Mouse (Mus musculus): ENCODE measurements at regions not wholly inside any gene's neighbourhood (a gene's known extent, or its start where the extent isn't known, plus 50 kb on each side); places are given as distances from the start of the nearest gene placed in this dataset.

DNA sequence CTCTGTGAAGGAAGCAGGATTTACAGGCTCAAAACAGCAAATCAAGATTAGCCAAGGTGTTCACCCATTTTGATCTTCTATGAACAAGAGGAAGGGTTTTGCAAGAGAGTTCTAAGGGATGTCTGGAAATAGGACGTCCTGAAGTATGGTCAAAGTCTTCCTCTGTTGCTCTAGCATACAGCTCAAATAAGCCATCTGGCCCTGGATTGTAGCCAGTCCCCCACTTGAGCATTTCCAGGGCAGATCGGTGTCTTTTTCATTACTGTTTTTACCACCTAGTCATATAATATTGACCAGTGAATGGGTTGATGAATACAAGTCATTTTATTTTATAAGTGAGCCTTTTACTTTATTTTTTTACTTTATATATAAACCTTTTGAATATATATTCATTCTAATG lies 113.9 kb downstream of the Rap2a start:
- Histone ChIP-seq H3K9me3 (ENCODE audit: low read length) (no peaks in the 10 kb centered on the region), H3K4me3 (replicated peaks; ENCODE audit: low read length) (no peak overlapping the region), H3K4me1 (replicated peaks; ENCODE audit: low read depth, low read length) (no peaks in the 10 kb centered on the region), H3K36me3 (ENCODE audit: insufficient read depth, low read length) (no peaks in the 10 kb centered on the region), H3K27me3 (ENCODE audit: insufficient read depth, low read length) (no peaks in the 10 kb centered on the region)
- TF ChIP-seq NANOG (IDR thresholded peaks at IDR 0.05; ENCODE audit: borderline replicate concordance, low read length) (no peak), CTCF (conservative IDR thresholded peaks at IDR 0.05; ENCODE audit: low read length) (no peak), POU5F1 (IDR thresholded peaks at IDR 0.05; ENCODE audit: borderline replicate concordance, low read length) (no peak)

DNA sequence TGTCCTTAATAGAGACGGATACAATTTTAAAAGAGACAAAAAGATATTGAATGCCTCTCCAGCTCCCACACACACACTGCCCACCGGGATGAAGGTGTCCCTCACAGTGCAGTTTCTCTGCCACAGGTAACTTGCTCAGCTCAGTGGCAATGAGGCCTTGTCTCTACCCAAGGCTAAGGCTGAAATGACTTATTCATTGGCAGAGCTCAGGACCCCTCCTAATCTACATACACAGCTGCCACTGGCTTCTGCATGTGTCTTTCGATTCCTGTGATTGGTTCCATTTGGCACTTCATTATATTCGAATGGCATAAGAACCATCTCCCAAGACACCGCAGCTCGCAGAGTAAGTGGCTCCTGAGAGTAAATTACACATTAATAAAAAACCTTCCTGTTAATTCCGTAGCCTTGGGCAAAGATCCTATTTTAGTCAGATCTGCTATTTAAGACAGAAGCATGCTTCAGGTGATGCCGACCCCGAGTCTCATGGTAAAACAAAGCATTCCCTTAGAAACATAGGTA lies 122.2 kb downstream of the Rap2a start:
- Histone ChIP-seq H3K4me1 (replicated peaks; ENCODE audit: low read depth, low read length) (no peaks in the 10 kb centered on the region), H3K27me3 (ENCODE audit: insufficient read depth, low read length) (0 out of 2 replicates have a peak, but pooled peaks cover 2% of the 10 kb centered on the region), H3K4me3 (replicated peaks; ENCODE audit: low read length) (no peak overlapping the region), H3K9me3 (ENCODE audit: low read length) (peaks cover 13% of the 10 kb centered on the region; the same call in 1 of the 2 replicates), H3K36me3 (ENCODE audit: insufficient read depth, low read length) (no peaks in the 10 kb centered on the region)
- no peak for TF ChIP-seq NANOG (IDR thresholded peaks at IDR 0.05; ENCODE audit: borderline replicate concordance, low read length)
- no peak for TF ChIP-seq CTCF (conservative IDR thresholded peaks at IDR 0.05; ENCODE audit: low read length)
- TF ChIP-seq POU5F1 (IDR thresholded peaks at IDR 0.05; ENCODE audit: borderline replicate concordance, low read length) = no peak

DNA sequence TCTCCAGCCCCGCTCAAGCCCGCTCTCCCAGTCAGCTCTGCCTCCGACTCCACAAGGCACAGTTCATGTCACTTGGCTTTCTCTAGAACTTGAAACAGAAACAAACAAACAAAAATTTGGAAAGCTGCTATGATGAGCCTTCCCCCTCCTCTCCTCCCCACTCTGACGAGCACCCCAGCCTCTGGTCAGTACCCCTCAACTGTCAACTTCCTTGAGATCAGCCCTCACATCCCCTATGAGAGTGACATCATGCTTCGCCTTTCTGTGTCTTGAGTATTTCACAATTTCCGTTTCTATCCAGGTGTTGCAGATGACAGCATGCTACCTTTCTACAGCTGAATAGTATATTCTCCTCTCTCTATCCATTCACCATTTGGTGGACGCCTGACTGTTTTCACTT lies 123.3 kb downstream of the Rap2a start:
- 0 out of 2 replicates have a peak, but pooled peaks cover 2% of the 10 kb centered on the region for H3K27me3 ChIP-seq (ENCODE audit: insufficient read depth, low read length)
- no peaks in the 10 kb centered on the region for H3K4me1 ChIP-seq (replicated peaks; ENCODE audit: low read depth, low read length)
- H3K9me3 ChIP-seq (ENCODE audit: low read length) = peaks cover 13% of the 10 kb centered on the region; the same call in 1 of the 2 replicates

DNA sequence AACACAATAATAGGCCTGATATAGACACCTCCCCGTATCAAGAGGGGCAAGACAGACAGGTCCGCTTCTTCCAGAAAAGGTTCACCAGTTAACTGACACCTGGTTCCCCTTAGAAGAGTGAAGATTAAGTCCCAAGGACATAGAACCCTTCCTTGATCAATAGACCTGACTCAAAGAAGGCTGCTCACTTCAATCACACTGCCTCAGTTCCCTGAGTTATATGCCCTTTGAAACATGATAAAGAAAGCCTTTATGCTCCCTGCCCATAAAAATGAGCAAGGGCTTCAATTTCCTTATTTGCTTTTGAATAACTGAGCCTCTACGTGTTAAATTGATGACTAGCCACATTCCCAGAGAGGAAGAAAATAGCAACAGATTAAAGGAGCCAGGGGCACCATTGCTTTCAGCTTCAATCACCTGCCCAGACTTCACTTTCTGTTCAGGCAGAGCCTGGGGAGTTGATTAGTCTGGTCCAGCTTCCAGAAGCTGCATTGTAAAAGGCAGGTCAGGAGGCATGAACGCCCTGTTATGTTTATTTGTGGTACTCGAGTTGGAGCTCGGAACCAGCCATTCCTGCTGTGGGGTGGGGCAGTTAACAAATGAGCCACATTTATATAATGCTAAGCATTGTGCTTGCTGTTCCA lies 125.7 kb downstream of the Rap2a start:
- no peaks in the 10 kb centered on the region for H3K36me3 ChIP-seq (ENCODE audit: insufficient read depth, low read length)
- 0 out of 2 replicates have a peak, but pooled peaks cover 2% of the 10 kb centered on the region for H3K27me3 ChIP-seq (ENCODE audit: insufficient read depth, low read length)
- no peaks in the 10 kb centered on the region for H3K4me1 ChIP-seq (replicated peaks; ENCODE audit: low read depth, low read length)
- H3K4me3 ChIP-seq (replicated peaks; ENCODE audit: low read length) = no peak overlapping the region
- TF ChIP-seq CTCF (conservative IDR thresholded peaks at IDR 0.05; ENCODE audit: low read length) = no peak
- TF ChIP-seq POU5F1 (IDR thresholded peaks at IDR 0.05; ENCODE audit: borderline replicate concordance, low read length) = no peak
- TF ChIP-seq NANOG (IDR thresholded peaks at IDR 0.05; ENCODE audit: borderline replicate concordance, low read length) = no peak
- peaks cover 27% of the 10 kb centered on the region for H3K9me3 ChIP-seq (ENCODE audit: low read length)

More for the DNA sequence above, 123.3 kb downstream of the Rap2a start:
- TF ChIP-seq POU5F1 (IDR thresholded peaks at IDR 0.05; ENCODE audit: borderline replicate concordance, low read length) (no peak), NANOG (IDR thresholded peaks at IDR 0.05; ENCODE audit: borderline replicate concordance, low read length) (no peak)
- Histone ChIP-seq H3K4me3 (replicated peaks; ENCODE audit: low read length) (no peak overlapping the region), H3K36me3 (ENCODE audit: insufficient read depth, low read length) (no peaks in the 10 kb centered on the region)

DNA sequence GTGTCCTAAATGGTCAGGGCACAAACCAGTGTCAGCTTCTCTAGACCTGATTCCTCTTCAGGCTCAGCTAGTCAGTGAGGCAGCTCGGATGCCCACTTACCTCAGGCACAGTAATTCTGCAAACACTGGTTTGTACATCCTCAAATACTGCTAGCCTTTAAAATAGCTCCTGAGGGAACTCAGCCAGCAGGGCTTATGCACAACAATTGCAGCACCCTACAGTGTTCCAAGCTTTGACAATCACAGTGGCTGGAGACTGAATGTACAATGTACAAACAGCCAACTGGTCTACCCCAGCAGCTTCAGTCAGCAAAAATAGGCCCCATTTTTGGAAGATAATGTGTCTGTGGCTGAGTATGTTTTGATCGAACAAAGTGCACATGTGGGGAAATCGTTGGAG lies 129.6 kb downstream of the Rap2a start:
- no peak overlapping the region for H3K4me3 ChIP-seq (replicated peaks; ENCODE audit: low read length)
- H3K27me3 ChIP-seq (ENCODE audit: insufficient read depth, low read length) = no peaks in the 10 kb centered on the region
- TF ChIP-seq POU5F1 (IDR thresholded peaks at IDR 0.05; ENCODE audit: borderline replicate concordance, low read length) = no peak
- H3K36me3 ChIP-seq (ENCODE audit: insufficient read depth, low read length) = no peaks in the 10 kb centered on the region
- no peaks in the 10 kb centered on the region for H3K4me1 ChIP-seq (replicated peaks; ENCODE audit: low read depth, low read length)
- H3K9me3 ChIP-seq (ENCODE audit: low read length) = peaks cover 18% of the 10 kb centered on the region

DNA sequence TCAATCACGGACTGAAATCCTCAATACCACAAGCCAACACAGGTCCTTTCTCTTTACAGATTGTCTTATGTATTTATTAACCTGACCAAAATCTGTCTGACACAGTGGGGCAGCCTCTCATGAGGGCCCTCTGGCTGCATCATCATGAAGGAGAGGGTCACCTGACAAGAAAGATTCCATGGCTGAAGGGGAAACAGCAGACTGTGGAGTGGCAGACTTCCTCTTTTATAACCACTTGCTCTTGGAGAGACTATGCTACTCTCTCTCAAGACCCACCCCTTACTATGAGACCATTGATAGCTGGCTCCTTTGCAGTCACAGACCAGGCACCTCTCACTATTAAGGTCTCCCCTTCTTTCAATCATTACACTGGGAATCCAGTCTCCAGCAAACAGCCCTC lies 133.1 kb downstream of the Rap2a start:
- Histone ChIP-seq H3K4me3 (replicated peaks; ENCODE audit: low read length) (no peak overlapping the region), H3K36me3 (ENCODE audit: insufficient read depth, low read length) (no peaks in the 10 kb centered on the region), H3K27me3 (ENCODE audit: insufficient read depth, low read length) (no peaks in the 10 kb centered on the region), H3K4me1 (replicated peaks; ENCODE audit: low read depth, low read length) (no peaks in the 10 kb centered on the region), H3K9me3 (ENCODE audit: low read length) (peaks cover 18% of the 10 kb centered on the region)
- no peak for TF ChIP-seq POU5F1 (IDR thresholded peaks at IDR 0.05; ENCODE audit: borderline replicate concordance, low read length)
- TF ChIP-seq NANOG (IDR thresholded peaks at IDR 0.05; ENCODE audit: borderline replicate concordance, low read length) = no peak
- no peak for TF ChIP-seq CTCF (conservative IDR thresholded peaks at IDR 0.05; ENCODE audit: low read length)

DNA sequence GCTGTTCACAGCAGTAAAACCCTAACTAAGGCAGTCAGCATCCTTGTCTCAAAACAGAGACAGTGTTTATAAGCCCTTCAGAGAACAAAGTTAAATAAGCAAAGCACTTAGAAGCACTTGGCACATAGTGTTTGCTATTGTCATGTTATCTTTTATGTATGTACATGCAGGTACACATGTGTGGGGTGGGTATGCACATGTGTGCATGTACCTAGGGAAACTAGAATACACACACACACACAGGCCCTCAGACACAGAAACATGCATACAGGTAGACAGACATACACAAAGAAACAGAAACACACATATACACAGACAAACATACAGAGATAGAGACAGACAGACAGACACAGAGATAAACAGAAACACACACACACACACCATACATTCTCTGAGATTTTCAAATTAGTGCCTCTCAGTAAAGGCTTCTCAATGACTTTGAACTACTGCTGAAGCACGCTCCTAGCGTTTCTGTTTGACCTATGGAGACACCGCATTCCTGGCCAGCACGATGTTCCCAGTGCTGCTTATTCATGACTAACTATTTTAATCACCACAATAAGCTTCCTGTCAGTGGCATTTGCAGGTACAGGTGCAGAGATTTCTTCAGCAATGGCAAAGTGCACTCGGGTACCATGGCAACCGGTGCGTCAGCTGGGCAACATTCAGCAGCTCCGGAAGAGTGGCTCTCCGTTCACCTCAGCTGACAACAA lies 148.1 kb downstream of the Rap2a start:
- Histone ChIP-seq H3K9me3 (ENCODE audit: low read length) (no peaks in the 10 kb centered on the region), H3K4me3 (replicated peaks; ENCODE audit: low read length) (no peak overlapping the region), H3K4me1 (replicated peaks; ENCODE audit: low read depth, low read length) (no peaks in the 10 kb centered on the region), H3K27me3 (ENCODE audit: insufficient read depth, low read length) (no peaks in the 10 kb centered on the region), H3K36me3 (ENCODE audit: insufficient read depth, low read length) (no peaks in the 10 kb centered on the region)
- TF ChIP-seq NANOG (IDR thresholded peaks at IDR 0.05; ENCODE audit: borderline replicate concordance, low read length) (no peak), POU5F1 (IDR thresholded peaks at IDR 0.05; ENCODE audit: borderline replicate concordance, low read length) (no peak), CTCF (conservative IDR thresholded peaks at IDR 0.05; ENCODE audit: low read length) (no peak)

DNA sequence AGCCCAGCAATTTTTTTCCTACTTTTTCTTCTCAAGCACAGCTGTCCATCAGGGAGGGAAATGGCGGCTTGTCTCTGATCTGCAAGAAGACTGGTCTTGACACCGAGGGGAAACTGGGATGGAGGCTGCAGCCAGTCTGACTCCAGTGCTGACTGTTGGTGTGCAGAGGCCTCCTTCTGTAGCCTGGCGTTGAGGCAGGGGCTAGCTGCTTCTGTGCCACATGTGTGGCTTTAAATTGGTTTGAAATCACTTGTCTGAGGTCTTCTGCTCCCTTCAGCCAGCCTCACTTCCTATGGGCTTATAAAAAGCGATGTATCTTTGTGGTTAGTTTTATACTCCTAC lies 148.7 kb downstream of the Rap2a start:
- Histone ChIP-seq H3K4me1 (replicated peaks; ENCODE audit: low read depth, low read length) (no peaks in the 10 kb centered on the region), H3K27me3 (ENCODE audit: insufficient read depth, low read length) (no peaks in the 10 kb centered on the region), H3K36me3 (ENCODE audit: insufficient read depth, low read length) (no peaks in the 10 kb centered on the region), H3K4me3 (replicated peaks; ENCODE audit: low read length) (no peak overlapping the region), H3K9me3 (ENCODE audit: low read length) (no peaks in the 10 kb centered on the region)
- TF ChIP-seq POU5F1 (IDR thresholded peaks at IDR 0.05; ENCODE audit: borderline replicate concordance, low read length) (no peak), NANOG (IDR thresholded peaks at IDR 0.05; ENCODE audit: borderline replicate concordance, low read length) (no peak), CTCF (conservative IDR thresholded peaks at IDR 0.05; ENCODE audit: low read length) (no peak)
